Mouse (Mus musculus) limb, embryonic 15.5 days (tissue): ENCODE data around the gene Atg4d. TPM values are rescaled to one million over a fixed set of nuclear protein-coding genes. Genes with fewer than 3 reads are reported as not detected.
"Not testable (repeated sequence)": the region's sequence is repeated elsewhere in the genome, so short reads cannot be mapped to it uniquely, and the experiment has no call there.

Source experiments
- ATAC-seq: fragments of 200-750 bp; cut with Nextera tagmentation; 2 replicates; pipeline ENCODE4 v1.8.0; 2017; ENCODE audit warnings: low read depth, moderate TSS enrichment; ENCODE audit not compliant: insufficient number of reproducible peaks, low FRiP score, low TSS enrichment
- H3K27ac ChIP-seq: fragments of 300-500 bp; sonication (generic); 2 replicates; pipeline ENCODE4 v1.5.1; 2015; ENCODE audit warnings: moderate library complexity, mild to moderate bottlenecking, inconsistent platforms
- H3K27me3 ChIP-seq: fragments of 300-500 bp; sonication (generic); 2 replicates; pipeline ENCODE4 v1.6.1; 2015; ENCODE audit warnings: inconsistent platforms
- H3K36me3 ChIP-seq: fragments of 300-500 bp; sonication (generic); 2 replicates; pipeline ENCODE4 v1.6.1; 2015; ENCODE audit warnings: inconsistent platforms
- H3K4me1 ChIP-seq: fragments of 300-500 bp; sonication (generic); 2 replicates; pipeline ENCODE4 v1.6.1; 2015; ENCODE audit warnings: inconsistent platforms
- H3K4me2 ChIP-seq: fragments of 300-500 bp; sonication (generic); 2 replicates; pipeline ENCODE4 v1.6.1; 2015; ENCODE audit warnings: mild to moderate bottlenecking, inconsistent platforms
- H3K4me3 ChIP-seq: fragments of 300-500 bp; sonication (generic); 2 replicates; pipeline ENCODE4 v1.5.1; 2015; ENCODE audit warnings: mild to moderate bottlenecking, inconsistent platforms
- H3K9ac ChIP-seq: fragments of 300-500 bp; sonication (generic); 2 replicates; pipeline ENCODE4 v1.6.1; 2015; ENCODE audit warnings: inconsistent platforms
- H3K9me3 ChIP-seq: fragments of 300-500 bp; sonication (generic); 2 replicates; pipeline ENCODE4 v1.6.1; 2016; ENCODE audit warnings: inconsistent platforms
- WGBS: fragments of 180-500 bp; shearing (Covaris S2); methylation state at CpG from one replicate; pipeline ENCODE4 v1.1.7; 2015; 5-methylcytosine and 5-hydroxymethylcytosine counted together
- polyA plus RNA-seq: library from polyadenylated mRNA; unstranded; fragments of >200 nt; fragmentation: Nextera tagmentation; extraction: Ambion mirVana; gene quantifications from 2 replicates; pipeline ENCODE4 v1.2.1, GENCODE M21; 2015

The Atg4d gene
- polyA plus RNA-seq, 1 experiment from 2014 or later = 40.8 TPM

DNA sequence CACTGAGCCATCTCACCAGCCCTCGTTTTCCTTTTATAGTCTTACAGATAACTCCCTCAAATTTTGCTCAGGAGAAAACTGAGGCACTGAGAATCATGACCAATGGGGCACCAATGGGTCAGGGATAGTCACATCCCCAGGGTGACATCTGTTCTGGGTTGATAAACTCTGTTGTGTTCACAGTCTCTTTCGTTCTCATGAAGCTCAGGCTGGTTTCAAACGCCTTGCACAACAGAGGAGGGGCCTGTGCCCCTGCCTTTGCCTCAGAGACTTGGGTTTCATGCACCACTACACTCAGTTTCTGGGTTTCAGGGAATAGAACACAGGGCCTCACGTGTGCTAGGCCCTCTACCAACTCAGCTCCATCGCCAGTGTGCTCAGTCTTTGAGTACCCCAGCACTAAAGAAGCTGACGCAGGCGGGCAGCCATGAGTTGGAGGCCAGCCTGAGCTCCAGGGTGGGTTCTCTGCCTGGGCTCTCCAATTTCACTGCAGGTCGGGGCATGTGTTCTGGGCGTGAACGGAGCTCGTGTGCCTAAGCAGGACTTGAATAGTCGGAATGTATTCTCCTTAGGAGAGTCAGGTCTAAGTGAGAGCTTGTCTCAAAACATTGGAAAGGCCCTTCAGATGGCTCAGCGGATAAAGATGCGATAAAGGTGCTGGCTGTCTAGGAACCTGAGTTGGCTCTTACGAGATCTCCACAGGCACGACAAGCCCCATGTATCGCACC lies 657 bp upstream of the Atg4d start:
- Histone ChIP-seq H3K27me3 (no peaks in the 10 kb centered on the region), H3K27ac (peak overlapping the region; percentile 90), H3K4me1 (peaks cover 25% of the 10 kb centered on the region), H3K4me3 (peak overlapping the region; percentile 95), H3K9ac (peak overlapping the region; percentile 40; the same call in 1 of the 2 replicates), H3K36me3 (peaks cover 24% of the 10 kb centered on the region), H3K9me3 (no peaks in the 10 kb centered on the region), H3K4me2 (peak overlapping the region; percentile 81)
- 15% methylated on average over 17 of the region's 17 CpGs for WGBS
- ATAC-seq = peak; percentile 49; the same call in 1 of the 2 replicates

GRCm38 (mm10) chr9:21265611-21266010 lies 518 bp downstream of the Atg4d start:
- ATAC-seq = no peak
- 5% methylated on average over 11 of the region's 11 CpGs for WGBS
- peak overlapping the region; percentile 90 for H3K27ac ChIP-seq
- peaks cover 34% of the 10 kb centered on the region for H3K36me3 ChIP-seq
- H3K9me3 ChIP-seq = no peaks in the 10 kb centered on the region
- H3K4me3 ChIP-seq = peak overlapping the region; percentile 95
- peak overlapping the region; percentile 82 for H3K9ac ChIP-seq
- H3K4me2 ChIP-seq = peak overlapping the region; percentile 81
- H3K4me1 ChIP-seq = peaks cover 25% of the 10 kb centered on the region
- H3K27me3 ChIP-seq = no peaks in the 10 kb centered on the region

GRCm38 (mm10) chr9:21266889-21267288 lies 1.8 kb downstream of the Atg4d start:
- H3K4me2 ChIP-seq = no peak overlapping the region

DNA sequence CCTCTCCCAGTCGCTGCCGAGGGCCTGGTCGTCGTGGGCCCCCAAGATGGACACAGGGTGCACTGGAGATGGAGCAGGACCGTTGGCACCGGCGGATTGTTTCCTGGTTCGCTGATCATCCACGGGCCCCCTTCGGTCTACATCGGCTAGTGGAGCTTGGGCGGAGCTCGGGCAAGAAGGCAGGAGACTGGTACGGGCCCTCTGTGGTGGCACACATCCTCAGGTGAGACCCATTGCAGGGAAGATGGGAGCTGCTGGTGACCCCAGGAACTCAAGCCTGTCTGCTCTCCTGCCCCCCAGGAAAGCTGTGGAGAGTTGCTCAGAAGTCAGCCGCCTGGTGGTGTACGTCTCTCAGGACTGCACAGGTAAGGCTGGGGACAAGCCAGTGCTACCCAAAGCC lies 3.2 kb downstream of the Atg4d start:
- H3K4me3 ChIP-seq = no peak overlapping the region
- H3K9ac ChIP-seq = no peak overlapping the region
- H3K36me3 ChIP-seq = peaks cover 61% of the 10 kb centered on the region
- no peaks in the 10 kb centered on the region for H3K9me3 ChIP-seq
- WGBS = 90% methylated on average over 16 of the region's 16 CpGs
- H3K27me3 ChIP-seq = no peaks in the 10 kb centered on the region
- peaks cover 25% of the 10 kb centered on the region for H3K4me1 ChIP-seq
- H3K4me2 ChIP-seq = no peak overlapping the region
- H3K27ac ChIP-seq = no peak overlapping the region
- ATAC-seq = no peak

More at GRCm38 (mm10) chr9:21266889-21267288, 1.8 kb downstream of the Atg4d start:
- Histone ChIP-seq H3K4me3 (no peak overlapping the region), H3K27ac (no peak overlapping the region), H3K27me3 (no peaks in the 10 kb centered on the region), H3K9me3 (no peaks in the 10 kb centered on the region), H3K4me1 (peaks cover 25% of the 10 kb centered on the region), H3K9ac (no peak overlapping the region), H3K36me3 (peaks cover 47% of the 10 kb centered on the region)
- ATAC-seq = no peak
- 90% methylated on average over 5 of the region's 5 CpGs for WGBS

DNA sequence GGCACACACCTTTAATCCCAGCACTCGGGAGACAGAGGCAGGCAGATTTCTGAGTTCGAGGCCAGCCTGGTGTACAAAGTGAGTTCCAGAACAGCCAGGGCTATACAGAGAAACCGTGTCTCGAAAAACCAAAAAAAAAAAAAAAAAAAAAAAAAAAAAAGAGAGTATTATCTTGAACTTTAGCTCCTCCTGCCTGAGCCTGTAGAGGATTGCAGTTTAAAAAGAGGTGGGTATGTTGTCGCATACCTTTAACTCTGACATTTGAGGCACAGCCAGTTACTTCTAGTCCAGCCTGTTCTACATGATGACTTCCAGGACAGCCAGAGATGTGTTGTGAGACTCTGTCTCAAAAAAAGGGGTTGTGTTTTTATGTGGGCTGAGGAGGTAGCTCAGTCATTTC lies 4.5 kb downstream of the Atg4d start:
- ATAC-seq, H3K27ac ChIP-seq, H3K4me3 ChIP-seq, H3K9ac ChIP-seq, H3K9me3 ChIP-seq, H3K27me3 ChIP-seq, H3K4me2 ChIP-seq: not testable (repeated sequence)
- H3K36me3 ChIP-seq = peaks cover 74% of the 10 kb centered on the region
- WGBS = 68% methylated on average over 5 of the region's 5 CpGs
- peaks cover 20% of the 10 kb centered on the region for H3K4me1 ChIP-seq

- H3K36me3 ChIP-seq = peaks cover 95% of the 10 kb centered on the region
- WGBS = 90% methylated on average over 9 of the region's 9 CpGs
- no peak for ATAC-seq
Measured at GRCm38 (mm10) chr9:21272391-21272790, 7.3 kb downstream of the Atg4d start.

GRCm38 (mm10) chr9:21273094-21273493 lies 8.0 kb downstream of the Atg4d start:
- no peak overlapping the region for H3K4me3 ChIP-seq
- H3K27ac ChIP-seq = no peak overlapping the region
- 85% methylated on average over 8 of the region's 8 CpGs for WGBS
- no peak for ATAC-seq
- H3K36me3 ChIP-seq = peaks cover 97% of the 10 kb centered on the region
- H3K9me3 ChIP-seq = no peaks in the 10 kb centered on the region
- H3K27me3 ChIP-seq = no peaks in the 10 kb centered on the region
- H3K4me1 ChIP-seq = no peaks in the 10 kb centered on the region
- H3K9ac ChIP-seq = no peak overlapping the region
- no peak overlapping the region for H3K4me2 ChIP-seq

More at GRCm38 (mm10) chr9:21272391-21272790, 7.3 kb downstream of the Atg4d start:
- H3K9ac ChIP-seq = no peak overlapping the region
- H3K4me2 ChIP-seq = no peak overlapping the region
- H3K4me1 ChIP-seq = no peaks in the 10 kb centered on the region
- no peak overlapping the region for H3K4me3 ChIP-seq
- no peak overlapping the region for H3K27ac ChIP-seq
- H3K27me3 ChIP-seq = no peaks in the 10 kb centered on the region
- H3K9me3 ChIP-seq = no peaks in the 10 kb centered on the region

DNA sequence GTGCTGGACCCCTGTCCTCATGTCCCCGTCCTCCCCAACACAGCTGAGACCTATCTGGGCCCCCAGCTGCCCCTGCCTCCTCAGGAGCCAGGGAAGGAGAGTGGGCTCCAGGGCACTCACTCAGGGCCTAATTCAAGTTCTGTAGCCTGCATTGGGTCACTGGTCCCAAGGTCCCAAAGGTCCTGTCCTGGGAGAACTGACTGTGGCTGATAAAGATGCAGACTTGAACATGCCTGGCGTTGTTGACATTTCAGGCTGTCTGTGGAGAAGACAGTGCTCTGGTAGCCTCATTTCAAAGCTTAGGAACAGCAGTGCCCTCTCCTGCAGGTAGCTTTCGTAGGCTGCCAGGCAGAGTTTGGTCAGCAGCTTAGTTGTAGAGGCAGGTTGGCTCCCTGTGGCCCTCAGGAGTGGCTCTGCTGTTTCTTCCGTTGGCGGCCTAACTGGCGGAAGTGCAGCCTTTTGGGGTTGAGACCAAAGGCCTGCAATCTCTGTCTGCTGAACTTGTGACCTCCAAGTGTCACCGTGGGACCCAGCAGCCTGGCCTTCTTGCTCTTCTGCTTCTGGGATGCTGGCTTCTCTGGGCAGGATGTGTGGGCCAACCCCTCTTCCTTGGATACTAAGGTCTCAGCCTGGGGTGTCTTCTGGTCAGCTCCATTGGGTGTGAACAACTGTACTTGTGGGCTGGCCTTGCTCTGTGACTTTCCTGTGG lies 8.6 kb downstream of the Atg4d start:
- Histone ChIP-seq H3K4me2 (no peak overlapping the region), H3K4me1 (no peaks in the 10 kb centered on the region), H3K4me3 (no peak overlapping the region), H3K27ac (no peak overlapping the region), H3K36me3 (peaks cover 93% of the 10 kb centered on the region), H3K27me3 (no peaks in the 10 kb centered on the region), H3K9ac (no peak overlapping the region), H3K9me3 (no peaks in the 10 kb centered on the region)
- ATAC-seq = no peak
- WGBS = 82% methylated on average over 7 of the region's 7 CpGs

GRCm38 (mm10) chr9:21274336-21274735 lies 9.2 kb downstream of the Atg4d start:
- ATAC-seq = no peak
- WGBS = 90% methylated on average over 3 of the region's 3 CpGs
- Histone ChIP-seq H3K4me3 (no peak overlapping the region), H3K27ac (no peak overlapping the region), H3K27me3 (no peaks in the 10 kb centered on the region), H3K4me1 (no peaks in the 10 kb centered on the region), H3K36me3 (peaks cover 93% of the 10 kb centered on the region), H3K9ac (no peak overlapping the region), H3K4me2 (no peak overlapping the region), H3K9me3 (no peaks in the 10 kb centered on the region)

DNA sequence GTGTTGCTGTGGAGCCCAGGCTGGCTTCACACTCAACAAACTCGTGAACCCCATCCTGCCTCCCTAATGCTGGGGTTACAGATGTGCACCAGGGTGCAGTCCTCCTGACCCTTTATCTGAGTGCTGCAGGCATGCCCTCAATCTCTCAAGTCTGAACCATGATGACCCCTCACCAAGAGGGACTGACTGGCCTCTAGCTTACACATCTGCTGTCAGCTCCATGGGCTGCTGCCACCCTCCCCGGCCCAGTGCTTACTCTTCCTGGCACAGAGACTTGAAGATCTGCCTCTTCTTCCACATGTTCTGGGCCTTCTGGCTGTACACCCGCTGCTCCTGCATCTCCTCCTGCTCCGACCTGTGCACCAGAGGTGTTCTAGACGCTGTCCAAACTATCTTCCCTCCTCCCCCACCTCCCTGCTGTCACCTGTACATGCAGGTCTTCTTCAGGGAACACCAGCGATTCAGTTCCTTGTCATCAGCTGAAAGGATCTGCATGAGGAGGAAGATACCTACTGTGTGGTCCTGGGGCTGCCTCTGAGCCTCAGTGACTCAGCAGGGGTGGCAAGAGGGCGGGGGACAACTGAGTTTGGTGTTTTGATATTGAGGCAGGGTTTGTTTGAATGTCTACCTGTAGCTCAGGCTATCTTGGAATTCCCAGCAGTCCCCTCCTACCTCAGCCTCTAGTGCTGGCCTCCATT lies 10.1 kb downstream of the Atg4d start:
- H3K36me3 ChIP-seq = peaks cover 96% of the 10 kb centered on the region
- H3K27me3 ChIP-seq = no peaks in the 10 kb centered on the region
- no peak overlapping the region for H3K4me2 ChIP-seq
- no peak overlapping the region for H3K4me3 ChIP-seq
- ATAC-seq = no peak
- H3K4me1 ChIP-seq = no peaks in the 10 kb centered on the region
- no peak overlapping the region for H3K9ac ChIP-seq
- no peak overlapping the region for H3K27ac ChIP-seq
- 80% methylated on average over 7 of the region's 7 CpGs for WGBS
- no peaks in the 10 kb centered on the region for H3K9me3 ChIP-seq

GRCm38 (mm10) chr9:21275727-21276126 lies 10.6 kb downstream of the Atg4d start:
- no peaks in the 10 kb centered on the region for H3K9me3 ChIP-seq
- H3K27me3 ChIP-seq = no peaks in the 10 kb centered on the region
- H3K4me1 ChIP-seq = no peaks in the 10 kb centered on the region
- H3K36me3 ChIP-seq = peaks cover 94% of the 10 kb centered on the region
- H3K27ac ChIP-seq = no peak overlapping the region
- ATAC-seq = no peak
- no peak overlapping the region for H3K9ac ChIP-seq
- H3K4me2 ChIP-seq = no peak overlapping the region
- no peak overlapping the region for H3K4me3 ChIP-seq
- WGBS = 87% methylated on average over 12 of the region's 12 CpGs

DNA sequence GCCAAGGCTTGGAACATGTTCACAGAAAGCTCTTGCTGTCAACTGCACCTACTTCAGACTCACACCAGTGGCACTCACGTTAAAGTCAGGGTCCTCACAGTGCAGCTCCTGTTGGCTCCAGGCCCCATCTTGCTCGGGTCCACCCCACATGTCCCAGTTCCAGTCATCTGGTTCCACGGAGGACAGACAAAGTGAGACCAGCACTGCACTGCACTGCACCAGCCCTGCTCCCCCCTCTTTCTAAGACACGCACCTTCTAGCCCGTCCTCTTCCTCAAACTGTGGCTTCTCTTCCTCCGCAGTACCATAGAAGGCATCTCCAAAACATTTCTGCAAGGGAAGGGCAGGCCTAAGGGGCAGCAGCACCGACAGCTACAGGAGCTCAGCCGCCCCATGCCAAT lies 11.2 kb downstream of the Atg4d start:
- Histone ChIP-seq H3K4me2 (no peak overlapping the region), H3K4me1 (no peaks in the 10 kb centered on the region), H3K27ac (no peak overlapping the region), H3K27me3 (no peaks in the 10 kb centered on the region), H3K36me3 (peaks cover 94% of the 10 kb centered on the region), H3K9ac (no peak overlapping the region), H3K4me3 (no peak overlapping the region), H3K9me3 (no peaks in the 10 kb centered on the region)
- no peak for ATAC-seq
- 88% methylated on average over 8 of the region's 8 CpGs for WGBS
